Mouse (Mus musculus) megakaryocyte, embryonic 14.5 days (primary cell): ENCODE data around the gene Snap25.

ENCODE experiments used
- FLI1 ChIP-seq: IDR thresholded peaks from 2 replicates; pipeline ENCODE4 v1.6.1; 2012; ENCODE audit warnings: low read length, inconsistent platforms, mixed read lengths
- GATA1 ChIP-seq: IDR thresholded peaks from 3 replicates; pipeline ENCODE4 v1.6.1; 2012; ENCODE audit warnings: mixed read lengths, low read length, inconsistent platforms, borderline replicate concordance

- no peak for TF ChIP-seq FLI1
- TF ChIP-seq GATA1: no peak
These were observed 757 bp downstream of the Snap25 start for GRCm38 (mm10) chr2:136714008-136714411.
